Mouse (Mus musculus): ENCODE data around the gene Oas1e.

- no peak for TF ChIP-seq EP300 (optimal IDR thresholded peaks at IDR 0.05)
- no peak for TF ChIP-seq CTCF (IDR thresholded peaks at IDR 0.05; ENCODE audit: low read depth)
Measured at GRCm38 (mm10) chr5:120775287-120775985, 19.9 kb downstream of the Oas1e start.

Measured in stomach, postnatal 0 days (tissue).